Mouse (Mus musculus) megakaryocyte progenitor cell, adult 5-6 weeks (primary cell): ENCODE data around the gene Glce. TPM values are rescaled to one million over a fixed set of nuclear protein-coding genes. Genes with fewer than 3 reads are reported as not detected.

Experiments
- ATAC-seq: replicated peaks from 2 replicates; pipeline ENCODE4 v1.8.0; 2016; ENCODE audit warnings: mild to moderate bottlenecking, moderate TSS enrichment, inconsistent platforms; ENCODE audit not compliant: poor library complexity
- total RNA-seq, 2 experiments: library from RNA; stranded (forward) in 1 of 2; stranded (reverse) in 1 of 2; fragments of 157-497, 149-512 nt in 1 of 2; fragments of 200-1000 nt in 1 of 2; gene quantifications; 2 replicates each; pipeline versions ENCODE4 v1.2.3 to v1.2.4; 2015 to 2017

Gene Glce
- total RNA-seq, 2 experiments from 2014 or later: 19.7 to 20.3 TPM

DNA sequence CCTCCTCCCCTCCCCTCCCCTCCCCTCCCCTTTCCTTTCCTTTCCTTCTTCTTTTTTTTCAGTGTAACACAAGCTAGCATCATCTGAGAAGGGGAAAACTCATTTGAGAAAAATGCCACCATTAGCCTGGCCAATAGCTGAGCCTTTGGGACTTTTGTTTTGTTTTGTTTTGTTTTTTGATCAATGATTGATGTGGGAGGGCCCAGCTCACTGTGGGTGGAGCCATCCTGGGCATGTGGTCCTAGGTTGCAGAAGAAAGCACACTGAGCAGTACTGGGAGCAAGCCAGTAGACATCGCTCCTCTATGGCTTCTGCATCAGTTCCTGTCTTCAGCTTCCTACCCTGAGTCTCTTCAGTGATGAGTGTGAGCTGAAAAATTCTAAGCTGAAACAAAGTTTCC, 86.6 kb downstream of the Glce start:
- ATAC-seq: no peak

DNA sequence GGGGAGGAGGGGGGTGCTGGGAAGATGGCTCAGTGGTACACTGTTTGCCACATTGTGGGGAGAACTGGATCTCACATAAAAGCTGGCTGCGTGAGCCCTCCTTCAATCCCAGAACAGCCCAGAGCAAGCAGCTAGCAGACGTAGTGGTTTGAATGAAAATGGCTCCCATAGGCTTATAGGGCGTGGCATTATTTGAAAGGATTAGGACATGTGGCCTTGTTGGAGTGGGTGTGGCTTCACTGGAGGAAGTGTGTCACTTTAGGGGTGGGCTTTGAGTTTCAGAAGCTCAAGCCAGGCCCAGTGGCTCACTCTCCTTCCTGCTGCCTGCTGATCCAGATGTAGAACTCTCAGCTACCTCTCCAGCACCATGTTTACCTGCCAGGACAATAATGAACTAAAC, 90.2 kb downstream of the Glce start:
- no peak for ATAC-seq

DNA sequence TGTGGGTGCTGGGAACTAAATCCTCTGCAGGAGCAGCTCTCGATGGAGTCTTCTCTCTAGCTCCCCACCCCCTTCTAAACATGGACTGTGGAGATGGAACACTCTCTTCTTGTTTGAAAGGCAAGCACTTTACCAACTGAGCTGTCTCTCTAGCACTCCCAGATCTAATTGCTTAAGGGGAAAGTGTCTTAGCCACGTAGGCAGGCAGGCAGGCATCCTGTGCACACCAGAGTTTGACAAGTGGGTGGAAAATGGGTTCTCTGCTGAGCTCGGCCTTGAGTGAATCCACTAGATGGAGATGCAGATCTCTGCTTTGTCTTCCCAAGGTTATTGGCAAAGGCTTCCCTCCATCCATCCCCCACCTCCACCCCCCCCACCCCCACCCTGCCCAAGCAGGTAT, 94.4 kb downstream of the Glce start:
- ATAC-seq: no peak

DNA sequence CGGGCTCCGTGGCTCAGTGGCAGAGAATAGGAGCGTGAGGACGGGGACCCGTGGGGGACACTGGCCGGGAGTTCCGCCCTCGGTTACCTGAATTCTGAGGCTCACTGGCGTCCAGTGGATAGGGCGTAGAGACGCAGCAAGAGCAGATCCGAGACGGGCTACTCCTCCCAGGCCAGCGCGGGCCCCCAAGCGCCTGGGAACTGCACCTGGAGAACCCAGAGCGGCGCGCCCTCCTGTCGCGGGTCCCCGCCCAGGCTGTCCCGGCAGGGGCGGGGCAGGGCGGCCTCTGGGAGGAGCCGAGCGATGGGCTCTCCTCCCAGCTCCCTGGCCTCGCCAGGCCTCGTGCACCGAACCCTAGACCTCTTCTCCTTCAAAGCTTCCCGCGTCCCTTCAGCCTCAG, 95.9 kb downstream of the Glce start, which contains the start of gene Paqr5:
Gene Paqr5, minus strand, starts transcription at position 257 of the 400 bp plus-strand sequence.
- ATAC-seq: peak; percentile 89

DNA sequence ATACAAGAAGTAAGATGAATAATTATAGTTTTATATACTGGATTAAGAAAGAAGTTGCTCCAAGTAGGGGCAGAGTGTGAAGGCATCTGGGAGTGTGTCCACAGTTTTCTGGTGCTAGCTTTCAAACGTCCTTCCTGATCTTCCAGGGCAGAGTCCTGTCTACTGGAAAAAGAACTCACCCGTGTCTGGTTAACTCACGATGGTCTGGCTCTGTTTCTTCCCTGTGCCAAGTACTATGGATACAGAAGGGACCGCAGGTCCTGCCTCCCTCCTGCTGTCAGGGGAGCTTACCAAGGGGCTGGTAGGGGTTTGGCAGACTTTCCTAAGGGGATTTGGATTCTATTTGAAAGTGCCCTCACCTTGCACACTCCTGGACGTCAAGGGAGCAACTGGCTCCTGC, 97.4 kb downstream of the Glce start:
- ATAC-seq: no peak

DNA sequence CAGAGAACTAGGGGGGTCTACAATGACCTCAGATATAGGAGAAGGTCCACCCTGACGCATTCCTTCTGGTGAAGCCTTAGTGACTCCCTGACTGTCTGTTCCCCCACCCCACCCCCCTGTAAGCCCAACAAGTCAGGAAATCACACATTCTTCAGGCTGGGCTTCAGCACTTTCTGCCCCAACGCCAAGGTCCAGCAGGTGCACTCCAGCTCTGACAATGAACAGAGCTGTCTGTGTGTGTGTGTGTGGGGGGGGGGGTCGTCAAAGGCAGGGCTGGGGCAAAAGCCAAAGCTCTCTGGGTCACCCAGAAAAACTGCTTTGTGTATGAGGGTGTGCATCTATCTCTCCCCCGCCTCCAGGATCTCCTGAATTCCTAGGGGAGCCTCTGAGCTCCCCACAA, 98.6 kb downstream of the Glce start:
- ATAC-seq: no peak

DNA sequence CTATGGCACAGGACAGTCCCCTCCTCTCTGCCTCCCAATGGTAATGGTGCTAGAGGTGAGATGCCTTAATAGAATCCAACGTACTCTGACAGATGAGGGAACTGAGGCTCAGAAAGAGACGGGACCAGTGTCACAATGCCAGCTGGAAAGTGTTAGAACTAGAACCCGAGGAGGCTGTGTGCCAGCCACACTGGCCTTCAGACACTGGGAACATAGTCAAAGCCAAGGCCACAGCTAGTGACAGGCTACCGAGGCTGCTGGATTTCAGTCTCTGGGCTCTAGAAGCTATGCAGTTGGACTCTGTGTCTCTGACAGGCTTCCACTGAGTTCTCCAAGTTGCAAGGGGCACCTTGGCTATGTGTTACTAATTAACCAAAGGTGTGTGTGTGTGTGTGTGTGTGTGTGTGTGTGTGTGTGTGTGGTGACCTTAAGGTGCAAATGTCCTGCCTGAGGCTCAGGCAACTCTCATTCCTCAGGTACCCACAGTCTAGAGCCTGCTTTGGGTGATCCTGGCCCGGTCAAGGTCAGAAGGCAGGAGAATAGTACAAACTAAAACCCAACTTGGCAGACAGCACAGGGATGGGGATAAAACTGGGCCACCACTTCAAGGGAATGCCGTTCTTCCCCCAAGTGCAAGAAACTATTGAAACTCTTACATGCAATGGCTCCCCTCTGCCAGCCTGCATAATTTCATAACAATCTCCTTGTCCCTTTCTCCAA, 99.3 kb downstream of the Glce start:
- ATAC-seq: no peak

DNA sequence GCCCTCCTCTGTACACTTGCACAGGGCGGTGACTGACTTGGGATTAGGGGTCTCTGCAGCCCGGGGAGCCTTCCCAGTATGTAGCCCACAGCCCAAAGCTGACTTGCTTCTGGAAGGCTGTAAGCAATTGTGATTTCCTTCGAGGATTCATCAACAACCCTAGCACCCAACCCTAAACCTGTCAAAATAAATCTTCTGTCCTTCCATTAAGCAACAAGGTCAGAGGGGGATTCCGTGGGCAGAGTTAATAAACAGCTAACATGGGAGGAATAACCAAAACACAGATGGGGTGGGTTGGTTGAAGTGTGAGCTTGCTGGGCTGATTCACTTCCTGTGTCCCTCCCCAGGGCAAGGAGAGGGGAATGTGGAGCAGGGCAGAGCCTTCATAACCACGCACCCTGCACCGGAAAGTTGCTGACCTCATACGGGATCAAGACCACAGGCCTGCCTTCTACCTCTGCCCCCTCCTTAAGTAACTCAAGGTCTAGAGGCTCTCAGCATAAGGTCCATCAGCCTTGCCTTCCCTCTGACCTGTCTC, 100.8 kb downstream of the Glce start:
- ATAC-seq: no peak

DNA sequence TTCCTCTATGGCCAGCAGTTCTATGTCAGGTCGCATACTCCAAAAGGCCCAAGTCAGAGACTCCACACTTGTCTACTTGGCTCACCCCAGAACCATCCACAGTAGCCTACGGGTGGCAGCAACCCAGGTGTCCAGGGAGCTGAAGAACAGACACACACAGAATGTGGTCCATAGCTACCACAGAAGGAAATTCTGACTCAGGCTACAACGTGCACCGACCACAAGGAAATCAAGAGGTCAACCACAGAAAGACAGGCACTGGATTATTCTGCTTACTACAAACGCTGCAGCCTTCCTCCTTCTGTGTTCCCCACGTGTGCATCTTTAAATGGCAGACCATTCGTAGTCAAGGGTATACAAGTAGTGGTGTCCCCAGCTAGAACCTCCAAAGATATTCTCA, 102.2 kb downstream of the Glce start:
- peak; percentile 75 for ATAC-seq

DNA sequence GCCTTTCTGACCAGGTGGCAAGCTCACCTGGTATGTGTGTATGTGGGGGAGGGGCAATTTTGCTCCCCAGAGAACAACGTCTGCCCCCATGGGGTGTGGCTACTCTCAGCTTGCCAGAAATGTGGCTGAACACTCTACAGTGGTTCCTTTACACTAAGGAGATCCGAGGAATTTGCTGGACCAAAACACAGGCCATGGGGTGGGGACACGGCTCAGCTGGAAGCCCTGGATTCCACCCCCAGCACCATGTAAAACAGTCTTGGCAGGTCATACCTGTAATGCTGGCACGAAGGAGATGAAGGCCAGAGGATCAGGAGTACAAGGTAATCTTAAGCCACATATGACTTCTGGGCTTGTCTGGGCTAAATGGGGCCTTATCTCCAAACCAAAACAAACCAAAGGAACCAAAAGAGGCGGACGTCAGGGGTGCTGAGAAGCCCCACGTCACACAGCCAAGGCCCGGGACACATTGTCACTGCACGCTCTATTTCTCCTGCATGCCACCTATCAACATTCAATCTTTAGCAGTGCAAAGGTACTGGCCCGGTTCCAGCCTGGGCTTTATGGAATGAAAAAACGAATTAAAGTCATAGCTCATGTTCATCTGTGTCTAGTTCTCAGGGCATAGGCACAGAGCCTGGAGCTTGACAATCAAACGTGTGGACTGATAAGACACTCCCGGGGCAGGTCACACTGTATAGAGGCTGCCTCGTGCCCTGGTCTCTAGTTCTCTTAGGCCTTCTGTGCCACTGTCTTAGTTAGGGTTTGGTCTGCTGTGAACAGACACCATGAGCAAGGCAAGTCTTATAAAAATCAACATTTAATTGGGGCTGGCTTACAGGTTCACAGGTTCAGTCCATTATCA, 104.0 kb downstream of the Glce start:
- ATAC-seq: peak; percentile 32

DNA sequence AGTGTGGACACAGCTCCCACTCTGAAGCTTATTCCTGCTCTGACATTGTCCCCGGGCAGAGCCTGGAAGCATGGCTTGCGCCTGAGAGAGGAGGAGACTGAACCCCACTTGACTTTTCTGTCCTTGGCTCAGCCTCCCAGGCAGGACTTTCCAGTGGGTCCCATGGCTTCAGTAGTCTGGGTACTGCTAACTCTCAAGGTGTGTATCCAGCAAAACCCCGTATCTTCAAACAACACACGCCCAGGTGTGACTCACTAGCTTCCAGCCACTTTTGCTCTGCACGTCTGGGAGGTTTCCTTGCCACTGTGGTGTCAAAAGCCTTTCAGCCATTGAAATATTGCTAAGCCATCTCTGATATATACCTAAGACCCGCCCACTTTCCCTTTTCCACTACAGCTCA, 105.1 kb downstream of the Glce start:
- no peak for ATAC-seq

DNA sequence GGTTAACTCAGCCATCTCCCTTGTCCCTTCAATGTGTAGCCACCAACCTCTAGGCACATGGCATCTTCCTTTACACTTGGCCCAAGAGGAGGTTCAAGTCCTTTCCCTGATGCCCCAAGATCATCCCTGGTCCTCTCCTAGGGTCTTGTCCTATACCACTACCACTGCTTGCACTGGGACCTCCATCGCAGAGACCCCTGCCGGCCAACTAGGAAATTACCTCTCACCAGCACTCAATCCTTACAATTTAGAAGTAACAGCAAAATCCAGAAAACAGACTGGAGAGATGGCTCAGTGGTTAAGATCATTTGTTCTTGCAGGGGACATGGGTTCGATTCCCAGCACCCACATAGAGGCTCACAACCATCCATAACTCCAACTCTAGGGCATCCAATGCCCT, 107.0 kb downstream of the Glce start:
- no peak for ATAC-seq

DNA sequence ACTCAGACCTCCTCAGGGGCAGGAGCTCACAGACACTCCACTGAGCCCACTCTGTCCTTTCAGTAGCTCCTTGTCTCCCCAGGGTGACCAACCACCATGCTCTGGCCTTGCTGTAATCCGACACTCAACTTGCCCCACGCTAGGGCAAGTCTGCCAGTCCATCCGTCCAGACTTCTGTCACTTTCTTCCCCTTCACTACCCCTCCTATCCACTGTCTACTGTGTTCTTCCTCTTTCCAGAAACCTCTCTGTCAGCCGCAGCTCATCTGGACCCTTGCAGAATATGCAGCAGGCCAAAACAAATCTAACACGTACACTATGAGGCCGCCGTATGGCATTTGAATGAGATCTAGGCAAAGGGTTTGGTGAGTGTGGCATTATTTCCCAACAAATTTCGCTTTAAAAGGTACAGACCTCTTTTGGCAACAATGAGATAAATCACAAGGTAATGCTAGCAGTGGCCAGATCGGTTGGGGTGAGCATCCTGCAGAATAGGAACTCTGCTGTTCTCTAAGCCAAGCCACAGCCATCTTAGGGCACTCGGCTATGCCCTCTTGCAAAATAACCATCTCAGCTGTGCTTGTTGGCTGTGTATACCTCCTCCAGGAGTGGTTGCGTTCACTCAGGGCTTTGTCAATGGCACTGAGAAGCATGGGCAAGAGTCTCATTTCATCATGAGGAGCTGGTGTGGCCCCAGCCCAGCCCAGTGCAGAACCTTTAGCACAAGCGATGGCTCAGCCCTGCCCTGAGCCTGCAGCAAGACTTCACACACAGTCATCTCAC, 108.9 kb downstream of the Glce start:
- peak; percentile 64 for ATAC-seq

DNA sequence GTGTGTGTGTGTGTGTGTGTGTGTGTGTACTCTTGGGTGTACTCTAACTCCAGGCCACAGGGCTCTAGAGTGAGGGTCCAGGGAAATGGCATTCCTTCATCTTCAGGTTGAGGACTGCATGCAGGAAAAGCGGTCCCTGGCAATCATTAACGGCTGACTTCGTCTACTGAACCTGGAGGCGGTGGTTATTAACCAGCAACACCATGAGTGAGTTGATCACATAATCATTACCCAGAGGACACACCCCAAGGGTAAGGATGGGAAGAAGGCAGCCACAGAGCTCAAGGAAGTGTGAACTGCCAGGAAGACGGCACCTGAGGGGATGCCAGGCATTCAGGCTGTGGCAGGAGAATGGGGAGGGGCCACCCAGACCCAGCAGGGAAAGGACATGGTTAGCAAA, 114.1 kb downstream of the Glce start:
- no peak for ATAC-seq

Other genes starting within 250 kb of the Glce start
- gene Rplp1, start 208.1 kb downstream of the Glce start, total RNA-seq (2015): 3,301 and 3,503 TPM in 2 replicates
- 5,104 and 5,789 TPM in 2 replicates for gene Rplp1, start 208.1 kb downstream of the Glce start, total RNA-seq (2017)
- gene Kif23, start 175.9 kb downstream of the Glce start, total RNA-seq (2015): 106 and 127 TPM in 2 replicates
- gene Kif23, start 175.9 kb downstream of the Glce start, total RNA-seq (2017): 170 and 190 TPM in 2 replicates
- gene Paqr5, start 95.8 kb downstream of the Glce start, total RNA-seq (2015): 0.20 and 0.74 TPM in 2 replicates
- gene Paqr5, start 95.8 kb downstream of the Glce start, total RNA-seq (2017): 0.68 and 1.7 TPM in 2 replicates
- gene Spesp1, start 159.6 kb upstream of the Glce start, total RNA-seq (2015): not detected in 2 replicates
- gene Spesp1, start 159.6 kb upstream of the Glce start, total RNA-seq (2017): not detected in 2 replicates
- 308 and 417 TPM in 2 replicates for gene Anp32a, start 218.6 kb upstream of the Glce start, total RNA-seq (2015)
- 646 and 851 TPM in 2 replicates for gene Anp32a, start 218.6 kb upstream of the Glce start, total RNA-seq (2017)